Mouse (Mus musculus) lung, postnatal 0 days (tissue): ENCODE measurements around the gene Rnf7.
"Not testable (repeated sequence)": the region's sequence is repeated elsewhere in the genome, so short reads cannot be mapped to it uniquely, and the experiment has no call there.

Experiments used
- CTCF ChIP-seq: IDR thresholded peaks from 2 replicates; pipeline ENCODE4 v1.5.1; 2016; ENCODE audit warnings: antibody characterized with exemption, mild to moderate bottlenecking
- EP300 ChIP-seq: IDR thresholded peaks from 2 replicates; pipeline ENCODE4 v1.6.1; 2016; ENCODE audit warnings: antibody characterized with exemption, mild to moderate bottlenecking, control low read depth

- TF ChIP-seq CTCF, EP300: not testable (repeated sequence)
Observed at GRCm38 (mm10) chr9:96487869-96488268, 9.4 kb upstream of the Rnf7 start.
